Mouse (Mus musculus) G1E (cell line): ENCODE results near the gene Gramd1b.

Experiments
- CTCF ChIP-seq: IDR thresholded peaks from 2 replicates; pipeline ENCODE4 v1.5.1; 2012; ENCODE audit warnings: low read depth, low read length, inconsistent platforms, mixed read lengths
- GATA2 ChIP-seq: IDR thresholded peaks from 2 replicates; pipeline ENCODE4 v1.6.1; 2012; ENCODE audit warnings: low read depth, low read length, inconsistent platforms, borderline replicate concordance
- POLR2AphosphoS5 ChIP-seq: IDR thresholded peaks from 2 replicates; pipeline ENCODE4 v1.6.1; 2012; ENCODE audit warnings: low read depth, low read length, inconsistent platforms; ENCODE audit not compliant: insufficient replicate concordance
- TAL1 ChIP-seq: conservative IDR thresholded peaks from 2 replicates; pipeline ENCODE4 v1.6.1; 2012; ENCODE audit warnings: low read depth, low read length, inconsistent platforms, mixed read lengths

GRCm38 (mm10) chr9:40426282-40426964 lies 104.8 kb downstream of the Gramd1b start:
- TF ChIP-seq POLR2AphosphoS5 (no peak), CTCF (no peak), GATA2 (no peak), TAL1 (no peak)
